Mouse (Mus musculus) left cerebral cortex, postnatal 14 days (tissue): Measurements from ENCODE around the gene Klhl26. TPM values are rescaled to one million over a fixed set of nuclear protein-coding genes. Genes with fewer than 3 reads are reported as not detected.
A peak's percentile ranks its signal among the peaks of the same experiment; 100 is the strongest.

Experiments
- DNase-seq, 2 experiments: peaks; one replicate each; pipeline ENCODE4 v3.0.0; 2021 to 2022; ENCODE audit warnings: low spot score in 2 of 2, mixed read lengths in 1 of 2
- intact Hi-C: fragments of 180-260 bp; cut with DNase I; formaldehyde crosslinking; loops from one replicate; pipeline ENCODE4 v1.15.1; 2025
- total RNA-seq, 2 experiments: library from RNA; stranded (reverse); gene quantifications; 2 replicates each; pipeline ENCODE4 v1.2.3; 2021

Gene Klhl26
- total RNA-seq, 2 experiments from 2014 or later: 37.2 to 37.9 TPM

DNA sequence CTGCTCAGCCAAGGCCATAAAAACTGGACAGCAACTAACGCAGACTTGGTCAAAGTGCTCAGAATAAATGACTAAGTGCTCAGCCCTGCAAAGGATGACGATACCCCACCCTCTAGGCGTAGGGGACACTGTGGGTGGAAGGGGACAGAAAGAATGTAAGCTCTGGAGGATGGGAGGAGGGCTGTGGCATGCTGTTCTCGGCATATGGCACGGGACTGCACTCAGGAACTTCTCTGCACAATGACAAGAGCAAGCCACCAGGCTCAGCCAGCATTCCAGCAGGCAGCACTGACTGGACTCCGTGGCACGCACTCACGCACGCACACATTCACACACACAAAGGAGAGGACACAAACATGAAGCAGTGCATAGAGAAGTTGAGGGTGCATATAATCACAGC is 16.2 kb downstream of the Klhl26 start:
- DNase-seq: no peak
- intact Hi-C loops: no loop called here

DNA sequence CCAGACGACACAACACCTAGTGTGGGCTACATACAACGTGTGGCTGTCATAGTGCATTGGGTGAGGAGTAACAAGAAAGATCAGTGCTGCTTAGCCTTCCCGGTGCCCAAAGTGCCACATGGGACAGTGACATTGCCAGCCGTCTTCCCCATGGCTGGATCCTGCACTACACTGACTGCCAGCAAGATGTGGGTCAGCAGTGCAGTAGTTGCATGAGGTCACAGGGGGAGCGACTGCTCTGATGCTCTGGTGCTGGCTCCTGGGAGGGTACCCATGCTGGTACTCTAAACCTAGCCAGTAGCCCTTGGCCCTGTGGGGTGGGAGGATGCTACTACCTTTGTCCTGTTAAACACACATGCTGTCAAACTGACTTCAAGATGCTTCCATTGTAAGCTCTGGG is 16.6 kb downstream of the Klhl26 start:
- intact Hi-C loops: no loop called here
- no peak for DNase-seq

GRCm38 (mm10) chr8:70459636-70460035 is 17.1 kb downstream of the Klhl26 start:
- no peak for DNase-seq
- intact Hi-C loops: no loop called here

- intact Hi-C loops: no loop called here
- no peak for DNase-seq
Observed at GRCm38 (mm10) chr8:70458462-70458861, 18.3 kb downstream of the Klhl26 start.

GRCm38 (mm10) chr8:70457882-70458281 is 18.9 kb downstream of the Klhl26 start:
- no peak for DNase-seq
- intact Hi-C loops: no loop called here

GRCm38 (mm10) chr8:70456996-70457395 is 19.8 kb downstream of the Klhl26 start:
- no peak for DNase-seq
- intact Hi-C loops: no loop called here

GRCm38 (mm10) chr8:70453852-70454251 is 22.9 kb downstream of the Klhl26 start:
- intact Hi-C loops: no loop called here
- DNase-seq: peak; percentile 51 to 68

DNA sequence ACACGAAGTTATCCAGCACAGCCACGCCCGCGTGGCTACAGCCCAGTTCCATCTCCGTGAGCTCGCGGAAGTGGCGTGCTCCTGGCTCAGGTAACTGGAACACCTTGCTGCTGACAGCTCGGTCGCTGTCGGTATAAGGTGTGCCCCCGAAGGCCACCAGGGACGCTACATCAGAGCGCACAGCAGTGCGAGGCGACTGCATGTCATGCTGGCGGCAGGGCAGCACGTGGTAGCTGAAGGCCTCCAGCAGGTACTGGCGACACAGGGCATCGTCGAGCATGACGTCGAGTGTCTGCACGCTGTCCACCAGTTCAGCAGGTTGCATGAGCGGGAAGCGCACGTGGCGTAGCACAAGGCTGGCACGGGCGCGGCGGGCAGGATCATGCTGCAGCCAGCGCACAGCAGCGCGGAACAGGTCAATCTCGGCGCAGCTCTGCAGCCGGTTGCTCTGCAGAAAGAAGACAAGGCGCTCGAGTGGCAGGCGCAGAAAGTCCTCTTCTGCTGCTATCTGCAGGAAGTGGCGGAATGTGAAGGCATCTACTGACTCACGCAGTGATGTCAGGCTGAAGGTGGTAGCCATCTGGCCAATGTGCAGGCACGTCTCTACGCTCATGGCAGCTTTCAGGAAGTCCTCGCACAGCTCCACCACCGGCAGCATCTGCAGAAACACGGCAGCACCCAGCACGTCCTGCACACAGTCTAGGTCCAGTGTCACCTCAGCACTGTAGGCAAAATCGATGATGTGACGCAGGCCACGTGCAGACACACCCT is 24.4 kb downstream of the Klhl26 start:
- DNase-seq: peak in 1 of 2 experiments; percentile 31

DNA sequence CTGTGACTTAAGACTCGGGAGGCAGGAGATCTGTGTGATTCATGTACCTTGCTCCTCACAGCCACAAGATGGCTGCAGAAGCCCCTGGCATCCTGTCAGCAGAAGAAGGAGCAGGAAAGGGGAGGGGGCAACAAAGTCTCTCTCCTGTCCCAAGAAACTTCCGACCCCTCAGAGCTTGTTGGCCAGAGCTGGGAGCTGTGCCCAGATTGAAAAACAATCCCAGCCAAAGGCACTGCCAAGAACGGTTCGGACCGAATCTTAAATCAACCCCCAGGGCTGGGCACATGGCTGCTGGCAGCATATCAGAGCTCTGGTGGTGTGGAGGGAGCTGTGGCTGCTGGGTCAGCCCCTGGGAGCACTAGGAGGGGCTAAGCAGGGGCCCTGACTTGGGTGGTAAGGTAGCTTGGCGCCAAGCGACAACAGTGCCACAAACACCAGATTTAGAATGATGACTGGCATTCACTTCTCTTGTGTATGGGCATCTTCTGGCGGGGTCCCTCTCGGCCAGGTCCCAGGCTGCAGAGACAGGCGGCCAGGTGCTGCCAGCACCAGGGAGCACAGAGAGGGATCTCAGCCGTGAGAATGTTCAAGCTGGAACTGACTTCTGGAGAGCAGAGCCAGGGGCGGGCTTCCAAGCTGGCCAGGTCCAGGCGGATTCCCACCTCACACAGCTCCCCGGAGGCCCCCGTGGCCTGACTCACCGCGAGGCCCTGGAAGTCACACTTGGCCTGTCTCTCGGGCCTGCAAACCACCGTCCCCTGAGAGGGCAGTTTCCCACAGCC is 28.9 kb downstream of the Klhl26 start:
- intact Hi-C loops: loop anchor here (5.0 kb wide), 1 partner anchor 54 kb away; no protein-coding TSS in a partner anchor
- DNase-seq: peak; percentile 52 to 56

More for the DNA sequence above, 24.4 kb downstream of the Klhl26 start:
- intact Hi-C loops: no loop called here

- intact Hi-C loops: loop anchor here (5.0 kb wide), 1 partner anchor 56 kb away; no protein-coding TSS in a partner anchor
- DNase-seq: no peak
Observed at GRCm38 (mm10) chr8:70445988-70446387, 30.8 kb downstream of the Klhl26 start.

GRCm38 (mm10) chr8:70443326-70443725 is 33.4 kb downstream of the Klhl26 start:
- intact Hi-C loops: no loop called here
- no peak for DNase-seq

- intact Hi-C loops: no loop called here
Observed at GRCm38 (mm10) chr8:70441565-70441964, 35.2 kb downstream of the Klhl26 start.

DNA sequence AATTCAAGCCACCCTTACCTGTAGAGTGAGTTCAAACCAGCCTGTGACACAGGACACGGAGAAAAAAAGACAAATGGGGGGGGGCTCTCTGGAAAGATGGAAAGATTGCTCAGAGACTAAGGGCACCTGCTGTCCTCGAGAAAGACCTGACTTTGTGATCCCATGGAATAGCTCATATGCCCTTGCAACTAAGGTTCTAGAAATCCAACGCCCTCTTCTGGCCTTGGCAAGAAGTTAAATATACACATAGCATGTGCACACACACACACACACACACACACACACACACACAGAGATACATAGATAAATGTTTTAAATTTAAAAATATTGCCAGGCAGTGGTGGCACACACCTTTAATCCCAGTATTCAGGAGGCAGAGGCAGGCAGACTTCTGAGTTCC is 36.5 kb downstream of the Klhl26 start:
- intact Hi-C loops: no loop called here
- DNase-seq: no peak

More at GRCm38 (mm10) chr8:70441565-70441964, 35.2 kb downstream of the Klhl26 start:
- no peak for DNase-seq

DNA sequence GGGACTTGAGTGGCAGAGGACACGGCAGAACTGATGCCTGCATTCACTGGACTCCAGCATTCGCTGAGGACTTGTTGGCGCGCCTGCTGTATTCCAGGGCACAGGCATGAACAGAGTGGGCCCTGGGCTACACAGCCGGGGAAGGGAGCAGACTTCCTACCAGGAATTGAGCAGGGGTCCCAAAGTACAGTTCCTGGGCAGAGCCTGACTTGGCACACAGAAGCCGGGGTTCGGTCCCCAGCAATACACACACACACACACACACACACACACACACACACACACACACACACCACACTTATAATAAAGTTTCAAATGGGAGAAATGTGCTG is 37.0 kb downstream of the Klhl26 start:
- intact Hi-C loops: no loop called here
- DNase-seq: no peak

DNA sequence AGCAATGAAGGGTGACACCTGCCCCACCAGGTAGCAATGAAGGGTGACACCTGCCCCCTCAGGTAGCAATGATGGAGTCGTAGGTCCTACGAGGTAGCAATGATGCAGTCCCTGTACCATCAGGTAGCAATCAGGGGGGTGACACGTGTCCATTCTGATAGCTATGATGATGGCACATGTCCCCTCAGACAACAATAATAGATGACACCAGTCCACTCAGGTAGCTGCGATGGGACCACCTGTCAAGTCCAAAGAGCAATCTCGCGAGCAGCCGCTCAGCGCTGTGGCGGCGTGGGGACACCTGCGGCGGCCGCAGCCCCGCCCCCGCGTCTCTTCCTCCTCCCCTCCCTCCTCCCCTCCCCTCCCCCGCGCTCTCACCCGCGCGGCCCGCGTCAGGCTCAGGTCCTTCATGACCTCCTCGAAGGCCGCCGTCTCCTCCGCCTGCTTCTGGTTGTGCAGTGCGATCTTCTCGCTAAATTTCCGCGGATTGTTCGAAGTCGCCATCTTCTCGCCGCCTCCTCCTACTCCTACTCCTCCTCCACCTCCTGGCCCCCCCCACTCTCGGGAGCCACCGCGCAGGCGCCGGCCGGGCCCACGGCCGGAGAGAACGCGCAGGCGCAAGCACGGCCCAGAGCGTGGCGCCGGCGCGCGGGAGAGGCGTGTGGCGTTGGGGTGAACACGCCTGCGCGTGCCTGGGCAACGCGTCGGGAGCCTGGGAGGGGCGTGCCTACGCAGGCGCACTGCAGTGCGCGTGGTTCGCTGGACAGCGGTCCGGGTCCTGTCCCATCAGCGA is 37.5 kb downstream of the Klhl26 start, which contains the start of gene Crtc1:
Gene Crtc1 (minus strand): TSS at position 525 of the 793 bp plus-strand sequence.
- intact Hi-C loops: no loop called here
- peak; percentile 97 for DNase-seq

- intact Hi-C loops: no loop called here
- DNase-seq: no peak
Observed at GRCm38 (mm10) chr8:70438423-70438822, 38.3 kb downstream of the Klhl26 start.

DNA sequence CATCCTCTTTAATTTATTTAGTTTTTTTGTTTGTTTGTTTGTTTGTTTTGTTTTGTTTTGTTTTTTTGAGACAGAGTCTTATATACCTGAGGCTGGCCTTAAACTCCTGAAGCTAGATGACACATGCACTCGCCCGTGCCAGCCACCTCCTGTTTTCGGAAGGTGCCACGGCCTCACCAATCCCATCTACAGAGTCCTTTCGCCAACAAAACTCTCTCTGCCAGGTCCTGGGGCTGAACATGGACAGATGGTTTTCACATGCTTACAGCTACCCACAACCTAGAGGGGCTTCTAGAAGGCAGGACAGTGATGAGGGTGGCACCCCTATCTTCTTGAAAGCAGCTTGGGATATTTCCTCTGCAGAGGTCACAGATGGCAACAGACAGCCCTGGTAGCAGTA is 41.6 kb downstream of the Klhl26 start:
- intact Hi-C loops: no loop called here
- DNase-seq: no peak

DNA sequence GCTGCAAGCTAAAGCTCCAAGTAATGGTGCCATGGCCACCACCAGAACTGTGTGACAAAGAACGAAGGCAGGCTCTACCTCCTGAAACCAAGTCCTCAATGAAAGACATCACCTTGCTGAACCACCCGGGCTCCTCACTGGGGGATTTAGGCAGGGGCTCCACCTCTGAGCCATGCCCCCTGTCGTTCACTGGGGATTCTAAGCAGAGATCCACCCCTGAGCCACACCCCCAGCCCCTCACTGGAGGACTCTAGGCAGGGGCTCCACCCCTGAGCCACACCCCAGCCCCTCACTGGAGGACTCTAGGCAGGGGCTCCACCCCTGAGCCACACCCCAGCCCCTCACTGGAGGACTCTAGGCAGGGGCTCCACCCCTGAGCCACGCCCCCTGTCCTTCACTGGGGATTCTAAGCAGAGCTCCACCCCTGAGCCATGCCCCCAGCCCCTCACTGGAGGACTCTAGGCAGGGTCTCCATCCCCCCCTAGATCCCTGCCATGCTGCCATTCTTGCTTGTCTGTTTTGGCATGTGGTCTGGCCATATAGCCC is 43.7 kb downstream of the Klhl26 start:
- intact Hi-C loops: no loop called here

GRCm38 (mm10) chr8:70431213-70431612 is 45.6 kb downstream of the Klhl26 start:
- intact Hi-C loops: no loop called here
- DNase-seq: no peak

More for the DNA sequence above, 43.7 kb downstream of the Klhl26 start:
- DNase-seq: no peak
